In genomic region chr8:31371656-31372055, GRCm38 (mm10) we compare ENCODE assay signal across 14 mouse cellular contexts.
A peak's percentile ranks its signal among the peaks of the same experiment; 100 is the strongest.
DNase-seq lines count a peak whose midpoint lies in the region.
"Had no signal": no experiment of that assay in that cellular context is flagged by ENCODE, and none has a peak within 500 bp of the region (broad histone marks: within the 10 kb centered on the region; RNA-seq: fewer than 3 reads in every experiment).

No protein-coding gene starts in this region.

- peak; percentile 13 for DNase-seq in embryo, embryonic 10 days (ENCODE audit: low spot score)
- DNase-seq in embryo, embryonic 11 days: no peak
- DNase-seq in kidney, adult 11 months: peak; percentile 2
- DNase-seq in kidney, postnatal 25 days: no peak
- peak; percentile 28 to 62 for DNase-seq in urinary bladder, adult 18-20 months (ENCODE audit: low spot score in 2 of 2)
- no peak for DNase-seq in urinary bladder, adult 2 months (ENCODE audit: low spot score)
- DNase-seq in B cell, adult 2 months: no peak
- DNase-seq: adrenal gland, postnatal 14 days; cerebellum, adult 11-12 months; cerebellum, adult 9-10 months; cerebellum, postnatal 25 days; gastrocnemius, postnatal 36 days; heart, adult 11 months; heart, postnatal 4 days had no signal

Comparison
In these comparisons a context has a peak if more than half of its experiments do, and no peak if none do; other contexts are left out.
1. DNase-seq: peak in embryo, embryonic 10 days (single experiment), kidney, adult 11 months (single experiment) and urinary bladder, adult 18-20 months (2 of 2); none in embryo, embryonic 11 days (single experiment), kidney, postnatal 25 days (0 of 2), urinary bladder, adult 2 months (single experiment) and B cell, adult 2 months (0 of 2).